Mouse (Mus musculus): Measurements from ENCODE around the gene Coq8b.

Coq8b gene

GRCm38 (mm10) chr7:27306161-27307160, 73.6 kb downstream of the Coq8b start:
- no peak for DNase-seq (ENCODE audit: low read depth, low spot score)

GRCm38 (mm10) chr7:27307551-27307950, 74.7 kb downstream of the Coq8b start:
- no peak for DNase-seq (ENCODE audit: low read depth, low spot score)

Data from forelimb bud, embryonic 11.5 days (tissue).